Mouse (Mus musculus) embryonic facial prominence, embryonic 11.5 days (tissue): ENCODE data around the gene Axl. TPM values are rescaled to one million over a fixed set of nuclear protein-coding genes. Genes with fewer than 3 reads are reported as not detected.
A peak's percentile ranks its signal among the peaks of the same experiment; 100 is the strongest.

Experiments used
- ATAC-seq: fragments of 200-750 bp; cut with Nextera tagmentation; replicated peaks from 2 replicates; pipeline ENCODE4 v1.8.0; 2017; ENCODE audit warnings: low read depth; ENCODE audit not compliant: insufficient number of reproducible peaks, low FRiP score, low TSS enrichment
- DNase-seq: peaks from one replicate; pipeline ENCODE4 v3.0.0-alpha.2; 2015; ENCODE audit warnings: low spot score
- H3K27ac ChIP-seq: fragments of 300-500 bp; sonication (generic); replicated peaks from 2 replicates; pipeline ENCODE4 v1.5.1; 2014; ENCODE audit warnings: mild to moderate bottlenecking, low read depth, low read length, control low read depth
- H3K27me3 ChIP-seq: fragments of 300-500 bp; sonication (generic); 2 replicates; pipeline ENCODE4 v1.6.1; 2014; ENCODE audit warnings: mild to moderate bottlenecking, low read length, moderate library complexity, mixed read lengths; ENCODE audit not compliant: control insufficient read depth, insufficient read depth
- H3K36me3 ChIP-seq: fragments of 300-500 bp; sonication (generic); replicated peaks from 2 replicates; pipeline ENCODE4 v1.6.1; 2014; ENCODE audit warnings: low read depth, mild to moderate bottlenecking, low read length, moderate library complexity, mixed read lengths; ENCODE audit not compliant: control insufficient read depth, insufficient read depth
- H3K4me1 ChIP-seq: fragments of 300-500 bp; sonication (generic); 2 replicates; pipeline ENCODE4 v1.6.1; 2014; ENCODE audit warnings: low read length, mixed read lengths; ENCODE audit not compliant: control insufficient read depth, insufficient read depth
- H3K4me2 ChIP-seq: fragments of 300-500 bp; sonication (generic); 2 replicates; pipeline ENCODE4 v1.6.1; 2014; ENCODE audit warnings: low read depth, mild to moderate bottlenecking, control low read depth, low read length, moderate library complexity
- H3K4me3 ChIP-seq: fragments of 300-500 bp; sonication (generic); 2 replicates; pipeline ENCODE4 v1.5.1; 2014; ENCODE audit warnings: low read depth, low read length, control low read depth
- H3K9ac ChIP-seq: fragments of 300-500 bp; sonication (generic); replicated peaks from 2 replicates; pipeline ENCODE4 v1.6.1; 2014; ENCODE audit warnings: mild to moderate bottlenecking, control low read depth, low read length
- H3K9me3 ChIP-seq: fragments of 300-500 bp; sonication (generic); replicated peaks from 2 replicates; pipeline ENCODE4 v1.6.1; 2016; ENCODE audit warnings: mild to moderate bottlenecking, low read length, inconsistent platforms, mixed read lengths; ENCODE audit not compliant: control insufficient read depth
- WGBS: fragments of 180-500 bp; shearing (Covaris S2); extraction: QIAGEN DNeasy Blood & Tissue Kit; methylation state at CpG from one replicate; pipeline ENCODE4 v1.1.7; 2014; 5-methylcytosine and 5-hydroxymethylcytosine counted together
- polyA plus RNA-seq: library from polyadenylated mRNA; unstranded; fragments of >200 nt; fragmentation: Nextera tagmentation; extraction: Ambion mirVana; gene quantifications from 2 replicates; pipeline ENCODE4 v1.2.1, GENCODE M21; 2014

Gene Axl
- polyA plus RNA-seq, 1 experiment from 2014 or later, result 36.4 TPM

DNA sequence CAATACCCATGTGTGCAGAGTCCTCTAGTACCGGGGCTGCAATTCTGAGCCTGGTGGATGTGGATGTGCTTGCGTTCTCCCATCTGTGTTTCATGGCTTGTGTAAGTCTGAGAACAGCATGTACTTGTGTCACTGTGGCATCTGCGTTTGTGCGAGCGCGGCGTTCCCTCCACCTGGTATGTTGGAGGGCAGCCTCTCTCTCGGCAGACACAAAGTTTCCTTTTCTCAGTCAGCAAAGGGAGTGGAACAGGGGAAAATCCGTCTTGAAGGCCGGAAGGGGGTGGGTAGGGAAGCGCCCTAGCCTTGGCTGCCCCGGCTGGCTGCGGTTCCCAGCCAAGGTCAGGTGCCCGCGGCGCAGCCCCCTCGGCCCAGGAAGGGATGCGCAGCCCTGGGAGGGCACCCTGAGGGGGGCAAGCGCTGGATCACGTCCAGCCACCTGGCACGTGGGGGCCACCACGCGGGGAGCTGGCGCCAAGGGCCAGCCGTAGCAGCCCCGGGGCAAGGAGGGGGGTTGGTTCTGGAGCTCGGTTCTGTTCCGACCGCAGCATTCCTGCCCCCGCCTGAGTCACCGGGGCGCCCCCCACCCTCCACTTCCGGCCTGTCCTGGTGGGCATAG lies 7.1 kb downstream of the Axl start:
- WGBS, result 5% methylated on average over 33 of the region's 33 CpGs
- peak; percentile 45; the same call in 1 of the 2 replicates for ATAC-seq
- H3K36me3 ChIP-seq, result no peaks in the 10 kb centered on the region; the same call in 1 of the 2 replicates
- H3K4me1 ChIP-seq, result peaks cover 9% of the 10 kb centered on the region
- peak; percentile 25 for DNase-seq
- no peaks in the 10 kb centered on the region for H3K9me3 ChIP-seq
- peak overlapping the region; percentile 57 for H3K9ac ChIP-seq
- H3K27ac ChIP-seq, result no peak overlapping the region
- H3K4me2 ChIP-seq, result peak overlapping the region; percentile 76
- peak overlapping the region; percentile 29 for H3K4me3 ChIP-seq
- no peaks in the 10 kb centered on the region for H3K27me3 ChIP-seq

DNA sequence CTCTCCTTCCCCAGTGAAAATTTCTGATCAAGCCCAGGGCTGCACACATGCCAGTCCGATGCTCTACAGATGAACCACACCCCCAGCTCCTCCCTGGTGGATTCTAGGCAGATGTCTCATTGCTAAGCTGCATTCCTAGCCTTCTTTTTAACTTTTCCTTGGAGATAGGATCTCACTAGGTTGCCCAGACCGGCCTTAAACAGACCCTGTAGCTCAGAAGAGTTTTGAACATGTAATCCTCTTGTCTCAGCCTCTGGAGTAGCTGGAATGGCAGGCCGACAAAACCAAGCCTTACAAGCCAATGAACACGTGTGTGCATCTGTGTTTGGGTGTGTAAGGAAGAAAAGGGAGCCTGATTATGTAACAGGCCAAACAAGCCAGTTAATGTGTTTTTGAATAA lies 7.8 kb downstream of the Axl start:
- H3K27me3 ChIP-seq, result no peaks in the 10 kb centered on the region
- no peaks in the 10 kb centered on the region; the same call in 1 of the 2 replicates for H3K36me3 ChIP-seq
- no peak overlapping the region for H3K4me3 ChIP-seq
- no peak overlapping the region for H3K4me2 ChIP-seq
- peaks cover 6% of the 10 kb centered on the region for H3K4me1 ChIP-seq
- ATAC-seq, result no peak
- no peak for DNase-seq
- H3K27ac ChIP-seq, result no peak overlapping the region
- WGBS, result 63% methylated on average over 4 of the region's 4 CpGs
- H3K9me3 ChIP-seq, result no peaks in the 10 kb centered on the region
- H3K9ac ChIP-seq, result no peak overlapping the region

DNA sequence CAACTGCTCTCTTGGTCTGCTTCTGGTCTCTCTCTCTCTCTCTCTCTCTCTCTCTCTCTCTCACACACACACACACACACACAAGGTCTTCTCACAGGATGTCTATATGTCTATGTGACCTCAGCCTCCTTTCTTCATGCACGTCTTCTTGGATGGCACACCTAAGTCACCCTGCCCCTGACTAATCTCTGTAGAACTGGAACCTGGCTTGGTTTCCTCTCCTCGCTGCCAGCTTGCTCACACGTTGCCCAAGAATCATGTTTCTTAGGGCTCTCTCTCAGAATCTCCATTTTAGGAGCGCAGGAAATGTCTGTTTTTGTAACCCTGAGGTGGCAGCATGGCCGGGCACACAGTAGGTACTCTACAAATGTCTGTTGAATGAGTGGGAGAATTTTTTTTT lies 8.5 kb downstream of the Axl start:
- DNase-seq, result no peak
- WGBS, result 84% methylated on average over 5 of the region's 5 CpGs
- peaks cover 6% of the 10 kb centered on the region for H3K4me1 ChIP-seq

DNA sequence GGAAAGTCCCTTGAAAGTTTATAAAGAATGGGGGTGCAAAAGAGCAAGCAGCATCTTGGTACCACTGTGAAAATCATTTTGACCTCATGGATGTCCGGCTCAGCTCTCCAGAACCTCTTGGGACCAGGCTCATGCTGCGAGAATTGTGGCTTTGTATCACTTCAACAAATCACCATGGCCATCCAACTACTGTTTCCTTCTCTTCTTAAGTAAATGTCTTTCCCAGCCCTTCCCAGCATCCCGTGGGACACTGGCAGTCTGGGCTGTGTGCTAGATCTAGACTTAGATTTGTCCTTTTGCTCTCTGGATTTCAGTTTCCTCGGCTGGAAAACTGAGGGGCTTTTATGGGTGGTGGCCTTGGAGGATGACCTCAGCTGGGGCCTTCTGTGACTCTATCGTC lies 20.3 kb downstream of the Axl start:
- no peaks in the 10 kb centered on the region for H3K27me3 ChIP-seq
- ATAC-seq (no peak), DNase-seq (no peak)
- H3K4me2 ChIP-seq, result no peak overlapping the region
- no peaks in the 10 kb centered on the region for H3K9me3 ChIP-seq
- H3K4me1 ChIP-seq, result no peaks in the 10 kb centered on the region
- no peak overlapping the region for H3K27ac ChIP-seq
- H3K9ac ChIP-seq, result no peak overlapping the region
- no peak overlapping the region for H3K4me3 ChIP-seq
- WGBS, result 89% methylated on average over 5 of the region's 5 CpGs
- no peaks in the 10 kb centered on the region; the same call in none of the 2 replicates for H3K36me3 ChIP-seq

More for the DNA sequence above, 8.5 kb downstream of the Axl start:
- no peaks in the 10 kb centered on the region for H3K27me3 ChIP-seq
- no peak for ATAC-seq
- no peak overlapping the region for H3K9ac ChIP-seq
- no peak overlapping the region for H3K4me2 ChIP-seq
- no peaks in the 10 kb centered on the region for H3K9me3 ChIP-seq
- no peak overlapping the region for H3K4me3 ChIP-seq
- H3K27ac ChIP-seq, result no peak overlapping the region
- H3K36me3 ChIP-seq, result no peaks in the 10 kb centered on the region; the same call in 1 of the 2 replicates

GRCm38 (mm10) chr7:25766108-25766507 lies 22.4 kb downstream of the Axl start:
- Histone ChIP-seq H3K27me3 (no peaks in the 10 kb centered on the region), H3K4me2 (no peak overlapping the region), H3K4me1 (no peaks in the 10 kb centered on the region), H3K9me3 (no peaks in the 10 kb centered on the region), H3K27ac (no peak overlapping the region), H3K4me3 (no peak overlapping the region), H3K9ac (no peak overlapping the region), H3K36me3 (no peaks in the 10 kb centered on the region; the same call in none of the 2 replicates)
- ATAC-seq (no peak), DNase-seq (no peak)
- 81% methylated on average over 6 of the region's 6 CpGs for WGBS

- H3K27me3 ChIP-seq, result no peaks in the 10 kb centered on the region
- WGBS, result 36% methylated on average over 5 of the region's 5 CpGs
- H3K4me2 ChIP-seq, result no peak overlapping the region
- no peak for DNase-seq
- H3K4me1 ChIP-seq, result no peaks in the 10 kb centered on the region
- no peak overlapping the region for H3K4me3 ChIP-seq
- no peak overlapping the region for H3K9ac ChIP-seq
- H3K36me3 ChIP-seq, result peaks cover 5% of the 10 kb centered on the region; the same call in 1 of the 2 replicates
- no peak; the same call in 1 of the 2 replicates for ATAC-seq
- no peaks in the 10 kb centered on the region for H3K9me3 ChIP-seq
- H3K27ac ChIP-seq, result no peak overlapping the region; the same call in 1 of the 2 replicates
These were observed 24.3 kb downstream of the Axl start for GRCm38 (mm10) chr7:25764221-25764620.

GRCm38 (mm10) chr7:25763678-25764077 lies 24.8 kb downstream of the Axl start:
- no peak overlapping the region; the same call in 1 of the 2 replicates for H3K27ac ChIP-seq
- H3K4me2 ChIP-seq, result no peak overlapping the region
- H3K4me3 ChIP-seq, result no peak overlapping the region
- ATAC-seq, result no peak
- H3K9ac ChIP-seq, result no peak overlapping the region
- H3K27me3 ChIP-seq, result no peaks in the 10 kb centered on the region
- H3K36me3 ChIP-seq, result peaks cover 5% of the 10 kb centered on the region; the same call in 1 of the 2 replicates
- DNase-seq, result no peak
- H3K9me3 ChIP-seq, result no peaks in the 10 kb centered on the region
- WGBS, result 62% methylated on average over 11 of the region's 11 CpGs
- H3K4me1 ChIP-seq, result no peaks in the 10 kb centered on the region

DNA sequence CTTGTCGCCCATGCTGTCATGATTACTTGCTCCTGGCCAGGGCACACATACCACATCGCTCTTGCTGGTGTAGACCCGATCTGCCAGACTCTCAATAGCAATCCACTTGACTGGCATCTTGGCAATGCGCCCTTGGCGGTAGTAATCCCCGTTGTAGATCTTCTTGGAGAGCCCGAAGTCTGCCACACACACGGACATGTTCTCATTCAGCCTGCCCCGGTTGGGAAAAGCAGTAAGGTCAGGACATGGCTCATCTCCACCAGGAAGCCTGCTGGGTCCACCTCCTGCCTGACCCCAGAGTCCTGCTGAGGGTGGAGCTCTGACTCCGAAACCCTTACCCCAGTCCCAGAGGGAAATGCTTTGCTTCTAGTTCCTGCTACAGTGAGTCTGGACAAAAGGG lies 27.2 kb downstream of the Axl start:
- DNase-seq, result no peak
- Histone ChIP-seq H3K27ac (no peak overlapping the region), H3K4me3 (no peak overlapping the region), H3K9me3 (no peaks in the 10 kb centered on the region), H3K4me1 (no peaks in the 10 kb centered on the region), H3K4me2 (no peak overlapping the region), H3K27me3 (no peaks in the 10 kb centered on the region), H3K9ac (no peak overlapping the region), H3K36me3 (peaks cover 8% of the 10 kb centered on the region)
- 86% methylated on average over 10 of the region's 10 CpGs for WGBS
- ATAC-seq, result no peak
